Mouse (Mus musculus): ENCODE measurements around the gene Cypt2. TPM values are rescaled to one million over a fixed set of nuclear protein-coding genes. Genes with fewer than 3 reads are reported as not detected.
"Not testable (repeated sequence)": the region's sequence is repeated elsewhere in the genome, so short reads cannot be mapped to it uniquely, and the experiment has no call there.

The Cypt2 gene
- polyA plus RNA-seq (2015; fragmentation: Nextera tagmentation; extraction: Ambion mirVana): not detected in 2 replicates

GRCm38 (mm10) chrX:105499472-105499871 is at the start of gene Cypt2:
Gene Cypt2 (plus strand): TSS chrX:105499772.
- H3K4me2 ChIP-seq (ENCODE audit: low read length); H3K4me1 ChIP-seq (ENCODE audit: control insufficient read depth, insufficient read depth, low read depth, low read length); H3K27ac ChIP-seq (ENCODE audit: low read depth, low read length); H3K4me3 ChIP-seq (ENCODE audit: low read length); H3K27me3 ChIP-seq (replicated peaks; ENCODE audit: control insufficient read depth, insufficient read depth, low read length); H3K9me3 ChIP-seq (ENCODE audit: control insufficient read depth, low read length); H3K36me3 ChIP-seq (ENCODE audit: control insufficient read depth, insufficient read depth, low read length); H3K9ac ChIP-seq (ENCODE audit: low read depth, low read length); ATAC-seq: not testable (repeated sequence)
- WGBS: 86% methylated on average over 4 of the region's 4 CpGs

- Histone ChIP-seq H3K4me2 (ENCODE audit: low read length) (no peak overlapping the region), H3K9me3 (ENCODE audit: control insufficient read depth, low read length) (no peaks in the 10 kb centered on the region), H3K27ac (ENCODE audit: low read depth, low read length) (no peak overlapping the region), H3K9ac (ENCODE audit: low read depth, low read length) (no peak overlapping the region), H3K27me3 (replicated peaks; ENCODE audit: control insufficient read depth, insufficient read depth, low read length) (no peaks in the 10 kb centered on the region), H3K36me3 (ENCODE audit: control insufficient read depth, insufficient read depth, low read length) (no peaks in the 10 kb centered on the region), H3K4me3 (ENCODE audit: low read length) (no peak overlapping the region), H3K4me1 (ENCODE audit: control insufficient read depth, insufficient read depth, low read depth, low read length) (no peaks in the 10 kb centered on the region)
- ATAC-seq: no peak
- 43% methylated on average over 6 of the region's 6 CpGs for WGBS
Measured at GRCm38 (mm10) chrX:105546234-105546633, 46.7 kb downstream of the Cypt2 start.
